Mouse (Mus musculus): ENCODE results near the gene Dnajc11. TPM values are rescaled to one million over a fixed set of nuclear protein-coding genes. Genes with fewer than 3 reads are reported as not detected.
A peak's percentile ranks its signal among the peaks of the same experiment; 100 is the strongest.

The Dnajc11 gene
- polyA plus RNA-seq (2014; fragmentation: Nextera tagmentation; extraction: Ambion mirVana) = 73.8 and 80.1 TPM in 2 replicates

GRCm38 (mm10) chr4:151933505-151934214 is at the start of gene Dnajc11:
Dnajc11 (plus strand) TSS chr4:151933691.
- under 1% methylated on average over 54 of the region's 83 CpGs for WGBS
- H3K4me2 ChIP-seq (replicated peaks; ENCODE audit: low read depth, low read length) = peak within 1 kb of the TSS; percentile 96
- no peaks in the 10 kb centered on the region for H3K36me3 ChIP-seq (ENCODE audit: control insufficient read depth, insufficient read depth, low read length)
- peak within 1 kb of the TSS; percentile 100 for H3K4me3 ChIP-seq (ENCODE audit: low read depth, low read length)
- H3K4me1 ChIP-seq (replicated peaks; ENCODE audit: control insufficient read depth, insufficient read depth, low read length) = peaks cover 3% of the 10 kb centered on the region; the same call in 1 of the 2 replicates
- ATAC-seq (ENCODE audit: low FRiP score) (peak; percentile 91), DNase-seq (ENCODE audit: low spot score) (peak; percentile 97)
- peak within 1 kb of the TSS; percentile 96 for H3K9ac ChIP-seq (ENCODE audit: low read depth, low read length)
- H3K27ac ChIP-seq (ENCODE audit: low read depth, low read length) = peak within 1 kb of the TSS; percentile 54; the same call in 1 of the 2 replicates
- H3K27me3 ChIP-seq (ENCODE audit: control insufficient read depth, insufficient read depth, low read length) = no peaks in the 10 kb centered on the region
- H3K9me3 ChIP-seq (ENCODE audit: control insufficient read depth, low read length) = no peaks in the 10 kb centered on the region

DNA sequence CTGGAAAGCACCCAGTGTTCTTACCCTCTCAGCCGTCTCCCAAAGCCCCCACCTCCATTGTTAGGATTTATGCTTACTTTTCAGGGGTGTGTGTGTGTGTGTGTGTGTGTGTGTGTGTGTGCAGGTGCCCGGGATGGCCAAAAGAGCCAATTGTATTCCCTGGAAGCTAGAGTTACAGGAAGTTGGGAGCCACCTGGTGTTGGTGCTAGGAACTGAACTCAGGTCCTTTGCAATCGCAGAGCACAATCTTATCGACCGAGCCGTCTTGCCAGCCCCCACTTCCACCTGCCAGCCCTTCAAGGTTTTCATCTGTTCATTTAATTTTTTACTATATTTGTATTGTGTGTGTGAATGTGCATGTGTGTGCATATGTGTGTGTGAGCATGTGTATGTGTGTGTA is 40.2 kb upstream of the Dnajc11 start:
- no peak for ATAC-seq (ENCODE audit: low FRiP score)
- WGBS = 82% methylated on average over 6 of the region's 6 CpGs
- DNase-seq (ENCODE audit: low spot score) = no peak
- H3K4me1 ChIP-seq (replicated peaks; ENCODE audit: control insufficient read depth, insufficient read depth, low read length) = no peaks in the 10 kb centered on the region
- H3K9ac ChIP-seq (ENCODE audit: low read depth, low read length) = no peak overlapping the region
- no peaks in the 10 kb centered on the region for H3K36me3 ChIP-seq (ENCODE audit: control insufficient read depth, insufficient read depth, low read length)
- no peaks in the 10 kb centered on the region for H3K27me3 ChIP-seq (ENCODE audit: control insufficient read depth, insufficient read depth, low read length)
- H3K4me2 ChIP-seq (replicated peaks; ENCODE audit: low read depth, low read length) = no peak overlapping the region
- no peak overlapping the region for H3K4me3 ChIP-seq (ENCODE audit: low read depth, low read length)
- no peak overlapping the region for H3K27ac ChIP-seq (ENCODE audit: low read depth, low read length)
- H3K9me3 ChIP-seq (ENCODE audit: control insufficient read depth, low read length) = no peaks in the 10 kb centered on the region

- no peaks in the 10 kb centered on the region for H3K27me3 ChIP-seq (ENCODE audit: control insufficient read depth, insufficient read depth, low read length)
- no peaks in the 10 kb centered on the region for H3K36me3 ChIP-seq (ENCODE audit: control insufficient read depth, insufficient read depth, low read length)
- no peak overlapping the region for H3K4me2 ChIP-seq (replicated peaks; ENCODE audit: low read depth, low read length)
- H3K4me1 ChIP-seq (replicated peaks; ENCODE audit: control insufficient read depth, insufficient read depth, low read length) = no peaks in the 10 kb centered on the region
- ATAC-seq (ENCODE audit: low FRiP score) (no peak), DNase-seq (ENCODE audit: low spot score) (no peak)
- WGBS = 94% methylated on average over 12 of the region's 12 CpGs
- H3K9ac ChIP-seq (ENCODE audit: low read depth, low read length) = no peak overlapping the region
- no peaks in the 10 kb centered on the region for H3K9me3 ChIP-seq (ENCODE audit: control insufficient read depth, low read length)
- no peak overlapping the region for H3K27ac ChIP-seq (ENCODE audit: low read depth, low read length)
- no peak overlapping the region for H3K4me3 ChIP-seq (ENCODE audit: low read depth, low read length)
Measured at GRCm38 (mm10) chr4:151894926-151895325, 38.6 kb upstream of the Dnajc11 start.

GRCm38 (mm10) chr4:151895624-151896023 is 37.9 kb upstream of the Dnajc11 start:
- no peak for ATAC-seq (ENCODE audit: low FRiP score)
- WGBS = 91% methylated on average over 7 of the region's 7 CpGs
- Histone ChIP-seq H3K4me2 (replicated peaks; ENCODE audit: low read depth, low read length) (no peak overlapping the region), H3K9me3 (ENCODE audit: control insufficient read depth, low read length) (no peaks in the 10 kb centered on the region), H3K9ac (ENCODE audit: low read depth, low read length) (no peak overlapping the region), H3K4me1 (replicated peaks; ENCODE audit: control insufficient read depth, insufficient read depth, low read length) (no peaks in the 10 kb centered on the region), H3K4me3 (ENCODE audit: low read depth, low read length) (no peak overlapping the region), H3K27me3 (ENCODE audit: control insufficient read depth, insufficient read depth, low read length) (no peaks in the 10 kb centered on the region), H3K36me3 (ENCODE audit: control insufficient read depth, insufficient read depth, low read length) (no peaks in the 10 kb centered on the region), H3K27ac (ENCODE audit: low read depth, low read length) (no peak overlapping the region)
- no peak for DNase-seq (ENCODE audit: low spot score)

DNA sequence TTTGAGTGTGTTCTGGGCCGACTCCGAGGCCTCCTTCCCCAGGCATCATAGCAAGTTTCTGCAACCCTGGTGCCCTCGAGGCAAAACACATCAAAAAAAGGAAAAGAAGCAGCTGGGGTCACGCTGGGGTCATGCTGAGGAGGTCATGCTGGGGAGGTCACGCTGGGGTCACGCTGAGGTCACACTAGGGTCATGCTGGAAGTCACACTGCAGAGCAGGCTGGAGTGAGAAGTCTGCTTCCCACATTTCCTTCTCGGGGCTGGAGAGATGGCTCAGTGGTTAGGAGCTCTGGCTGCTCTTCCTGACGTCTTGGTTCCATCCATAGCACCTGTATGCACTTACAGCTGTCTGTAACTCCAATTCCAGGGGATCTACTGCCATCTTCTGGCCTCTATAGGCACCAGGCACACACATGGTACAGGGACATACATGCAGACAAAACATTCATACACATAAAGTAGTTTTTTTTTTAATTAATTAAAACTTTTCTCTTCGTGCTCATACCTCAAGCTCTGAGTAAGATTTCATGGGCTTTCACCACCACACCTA is 36.3 kb upstream of the Dnajc11 start:
- no peaks in the 10 kb centered on the region for H3K36me3 ChIP-seq (ENCODE audit: control insufficient read depth, insufficient read depth, low read length)
- no peaks in the 10 kb centered on the region for H3K9me3 ChIP-seq (ENCODE audit: control insufficient read depth, low read length)
- no peak overlapping the region for H3K9ac ChIP-seq (ENCODE audit: low read depth, low read length)
- no peak overlapping the region for H3K4me3 ChIP-seq (ENCODE audit: low read depth, low read length)
- DNase-seq (ENCODE audit: low spot score) = no peak
- no peak overlapping the region for H3K27ac ChIP-seq (ENCODE audit: low read depth, low read length)
- no peaks in the 10 kb centered on the region for H3K4me1 ChIP-seq (replicated peaks; ENCODE audit: control insufficient read depth, insufficient read depth, low read length)
- 60% methylated on average over 9 of the region's 9 CpGs for WGBS
- ATAC-seq (ENCODE audit: low FRiP score) = no peak
- no peak overlapping the region for H3K4me2 ChIP-seq (replicated peaks; ENCODE audit: low read depth, low read length)
- H3K27me3 ChIP-seq (ENCODE audit: control insufficient read depth, insufficient read depth, low read length) = no peaks in the 10 kb centered on the region

- no peak for DNase-seq (ENCODE audit: low spot score)
- no peak overlapping the region for H3K4me3 ChIP-seq (ENCODE audit: low read depth, low read length)
- 53% methylated on average over 13 of the region's 13 CpGs for WGBS
- no peaks in the 10 kb centered on the region for H3K9me3 ChIP-seq (ENCODE audit: control insufficient read depth, low read length)
- H3K4me1 ChIP-seq (replicated peaks; ENCODE audit: control insufficient read depth, insufficient read depth, low read length) = no peaks in the 10 kb centered on the region
- H3K4me2 ChIP-seq (replicated peaks; ENCODE audit: low read depth, low read length) = no peak overlapping the region
- no peak overlapping the region for H3K27ac ChIP-seq (ENCODE audit: low read depth, low read length)
- H3K36me3 ChIP-seq (ENCODE audit: control insufficient read depth, insufficient read depth, low read length) = no peaks in the 10 kb centered on the region
- no peak overlapping the region for H3K9ac ChIP-seq (ENCODE audit: low read depth, low read length)
- no peaks in the 10 kb centered on the region for H3K27me3 ChIP-seq (ENCODE audit: control insufficient read depth, insufficient read depth, low read length)
- no peak for ATAC-seq (ENCODE audit: low FRiP score)
Measured at GRCm38 (mm10) chr4:151898600-151899245, 34.8 kb upstream of the Dnajc11 start.

- H3K4me2 ChIP-seq (replicated peaks; ENCODE audit: low read depth, low read length) = no peak overlapping the region
- H3K4me1 ChIP-seq (replicated peaks; ENCODE audit: control insufficient read depth, insufficient read depth, low read length) = no peaks in the 10 kb centered on the region
- H3K27me3 ChIP-seq (ENCODE audit: control insufficient read depth, insufficient read depth, low read length) = no peaks in the 10 kb centered on the region
- H3K27ac ChIP-seq (ENCODE audit: low read depth, low read length) = no peak overlapping the region
- H3K4me3 ChIP-seq (ENCODE audit: low read depth, low read length) = no peak overlapping the region
- no peaks in the 10 kb centered on the region for H3K9me3 ChIP-seq (ENCODE audit: control insufficient read depth, low read length)
- no peaks in the 10 kb centered on the region for H3K36me3 ChIP-seq (ENCODE audit: control insufficient read depth, insufficient read depth, low read length)
- WGBS = 77% methylated on average over 11 of the region's 11 CpGs
- ATAC-seq (ENCODE audit: low FRiP score) (no peak), DNase-seq (ENCODE audit: low spot score) (no peak)
- H3K9ac ChIP-seq (ENCODE audit: low read depth, low read length) = no peak overlapping the region
Measured at GRCm38 (mm10) chr4:151899707-151900384, 33.6 kb upstream of the Dnajc11 start.

- Histone ChIP-seq H3K4me2 (replicated peaks; ENCODE audit: low read depth, low read length) (no peak overlapping the region), H3K36me3 (ENCODE audit: control insufficient read depth, insufficient read depth, low read length) (no peaks in the 10 kb centered on the region), H3K4me1 (replicated peaks; ENCODE audit: control insufficient read depth, insufficient read depth, low read length) (no peaks in the 10 kb centered on the region), H3K9ac (ENCODE audit: low read depth, low read length) (no peak overlapping the region), H3K27ac (ENCODE audit: low read depth, low read length) (no peak overlapping the region), H3K9me3 (ENCODE audit: control insufficient read depth, low read length) (no peaks in the 10 kb centered on the region), H3K4me3 (ENCODE audit: low read depth, low read length) (no peak overlapping the region), H3K27me3 (ENCODE audit: control insufficient read depth, insufficient read depth, low read length) (no peaks in the 10 kb centered on the region)
- WGBS = 80% methylated on average over 6 of the region's 6 CpGs
- DNase-seq (ENCODE audit: low spot score) (no peak), ATAC-seq (ENCODE audit: low FRiP score) (no peak)
Measured at GRCm38 (mm10) chr4:151900735-151901134, 32.8 kb upstream of the Dnajc11 start.
